Mouse (Mus musculus) lung, adult 18-20 months (tissue): ENCODE measurements at regions not wholly inside any gene's neighbourhood (a gene's known extent, or its start where the extent isn't known, plus 50 kb on each side); places are given as distances from the start of the nearest gene placed in this dataset.

ENCODE experiments used
- DNase-seq, 2 experiments: peaks; one replicate each; pipeline ENCODE4 v3.0.0; 2022; ENCODE audit warnings: mixed read lengths in 2 of 2

- DNase-seq = no peak
Observed at GRCm38 (mm10) chr5:90164434-90164833, 59.4 kb downstream of the Cox18 start.

- DNase-seq = no peak
Observed at GRCm38 (mm10) chr5:90163033-90163859, 60.6 kb downstream of the Cox18 start.

- DNase-seq = no peak
Observed at GRCm38 (mm10) chr5:90160281-90160680, 63.5 kb downstream of the Cox18 start.

GRCm38 (mm10) chr5:90156522-90156921, 67.3 kb downstream of the Cox18 start:
- no peak for DNase-seq

- DNase-seq = no peak
Observed at GRCm38 (mm10) chr5:90149611-90150532, 73.9 kb downstream of the Cox18 start.

- DNase-seq = peak in 1 of 2 experiments; percentile 25
Observed at GRCm38 (mm10) chr5:90135971-90136370, 87.8 kb downstream of the Cox18 start.

GRCm38 (mm10) chr5:90107036-90107435, 116.8 kb downstream of the Cox18 start:
- peak; percentile 4 to 16 for DNase-seq

GRCm38 (mm10) chr5:90104672-90105071, 119.1 kb downstream of the Cox18 start:
- DNase-seq = peak in 1 of 2 experiments; percentile 4

- no peak for DNase-seq
Observed at GRCm38 (mm10) chr5:90088541-90088940, 135.3 kb downstream of the Cox18 start.

- peak in 1 of 2 experiments; percentile 7 for DNase-seq
Observed at GRCm38 (mm10) chr5:90086491-90086890, 137.3 kb downstream of the Cox18 start.

- no peak for DNase-seq
Observed at GRCm38 (mm10) chr5:90077025-90077536, 146.7 kb downstream of the Cox18 start.

- DNase-seq = peak; percentile 31 to 46
Observed at GRCm38 (mm10) chr5:90075629-90076349, 148.0 kb downstream of the Cox18 start.

GRCm38 (mm10) chr5:90071806-90072205, 152.0 kb downstream of the Cox18 start:
- no peak for DNase-seq

- no peak for DNase-seq
Observed at GRCm38 (mm10) chr5:90068601-90069000, 155.2 kb downstream of the Cox18 start.

- DNase-seq = no peak
Observed at GRCm38 (mm10) chr5:90067817-90068216, 156.0 kb downstream of the Cox18 start.

GRCm38 (mm10) chr5:90065884-90066615, 157.8 kb downstream of the Cox18 start:
- no peak for DNase-seq

GRCm38 (mm10) chr5:90055686-90056085, 168.1 kb downstream of the Cox18 start:
- DNase-seq = no peak

GRCm38 (mm10) chr5:90052516-90052915, 169.4 kb upstream of the Adamts3 start:
- DNase-seq = no peak

GRCm38 (mm10) chr5:90049856-90050255, 166.7 kb upstream of the Adamts3 start:
- no peak for DNase-seq

- DNase-seq = no peak
Observed at GRCm38 (mm10) chr5:90042781-90043180, 159.6 kb upstream of the Adamts3 start.

- peak; percentile 10 to 39 for DNase-seq
Observed at GRCm38 (mm10) chr5:90033103-90033502, 150.0 kb upstream of the Adamts3 start.

GRCm38 (mm10) chr5:90030737-90031136, 147.6 kb upstream of the Adamts3 start:
- DNase-seq = no peak
